Mouse (Mus musculus) bone marrow, adult 2 months (tissue): Measurements from ENCODE around the gene A4galt. TPM values are rescaled to one million over a fixed set of nuclear protein-coding genes. Genes with fewer than 3 reads are reported as not detected.
"Not testable (repeated sequence)": the region's sequence is repeated elsewhere in the genome, so short reads cannot be mapped to it uniquely, and the experiment has no call there.

Experiments used
- H3K27ac ChIP-seq: fragments of 200-500 bp; 2 replicates; pipeline ENCODE4 v1.5.1; 2012; ENCODE audit warnings: low read depth, mild to moderate bottlenecking, control low read depth, inconsistent platforms, low read length; ENCODE audit not compliant: control insufficient read depth, poor library complexity, insufficient read depth
- H3K4me1 ChIP-seq: fragments of 200-500 bp; 2 replicates; pipeline ENCODE4 v1.6.1; 2011; ENCODE audit warnings: low read length; ENCODE audit not compliant: control insufficient read depth, insufficient read depth
- H3K4me3 ChIP-seq: fragments of 200-500 bp; replicated peaks from 2 replicates; pipeline ENCODE3; 2011; ENCODE audit warnings: mild to moderate bottlenecking, low read depth, low read length, control low read depth; ENCODE audit not compliant: control insufficient read depth
- CTCF ChIP-seq: fragments of 200-500 bp; IDR thresholded peaks from 2 replicates; pipeline ENCODE4 v1.5.1; 2011; ENCODE audit warnings: low read length, control low read depth; ENCODE audit not compliant: control insufficient read depth, insufficient read depth
- POLR2A ChIP-seq: fragments of 200-500 bp; IDR thresholded peaks from 2 replicates; pipeline ENCODE4 v1.6.1; 2011; ENCODE audit warnings: low read depth, mild to moderate bottlenecking, control low read depth, low read length, borderline replicate concordance; ENCODE audit not compliant: control insufficient read depth
- WGBS: fragments of 180-500 bp; shearing (Covaris S2); methylation state at CpG from one replicate; pipeline ENCODE4 v1.1.7; 2018; 5-methylcytosine and 5-hydroxymethylcytosine counted together
- polyA plus RNA-seq: library from polyadenylated mRNA; stranded (reverse); fragments of >200 nt; gene quantifications from 2 replicates; pipeline ENCODE4 v1.2.4, GENCODE M21; 2011; ENCODE audit warnings: low replicate concordance; ENCODE audit not compliant: missing spikeins, insufficient read depth, insufficient read length

Gene A4galt
- polyA plus RNA-seq, 1 experiment: 4.7 TPM

DNA sequence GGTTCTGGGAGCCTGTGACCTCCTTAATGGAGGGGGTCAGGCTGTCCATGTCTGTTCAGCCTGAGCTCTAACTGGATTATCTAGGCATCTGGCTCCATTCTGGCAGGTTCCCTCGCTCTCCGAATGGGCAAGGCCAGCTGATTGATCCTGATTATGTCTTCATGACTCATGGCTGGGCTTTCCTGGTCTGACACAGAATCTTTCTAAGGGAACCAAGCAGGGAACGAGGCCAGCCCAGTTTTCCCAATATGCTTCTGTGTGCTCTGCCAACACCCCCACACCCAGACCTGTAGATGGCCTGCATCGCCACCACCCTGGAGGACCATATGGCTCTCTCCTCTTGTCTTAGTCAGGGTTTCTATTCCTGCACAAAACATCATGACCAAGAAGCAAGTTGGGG is 25.9 kb upstream of the A4galt start:
- no peaks in the 10 kb centered on the region for H3K4me1 ChIP-seq
- no peak overlapping the region for H3K4me3 ChIP-seq
- 95% methylated on average over 4 of the region's 4 CpGs for WGBS
- no peak overlapping the region for H3K27ac ChIP-seq
- no peak for TF ChIP-seq POLR2A
- no peak for TF ChIP-seq CTCF

DNA sequence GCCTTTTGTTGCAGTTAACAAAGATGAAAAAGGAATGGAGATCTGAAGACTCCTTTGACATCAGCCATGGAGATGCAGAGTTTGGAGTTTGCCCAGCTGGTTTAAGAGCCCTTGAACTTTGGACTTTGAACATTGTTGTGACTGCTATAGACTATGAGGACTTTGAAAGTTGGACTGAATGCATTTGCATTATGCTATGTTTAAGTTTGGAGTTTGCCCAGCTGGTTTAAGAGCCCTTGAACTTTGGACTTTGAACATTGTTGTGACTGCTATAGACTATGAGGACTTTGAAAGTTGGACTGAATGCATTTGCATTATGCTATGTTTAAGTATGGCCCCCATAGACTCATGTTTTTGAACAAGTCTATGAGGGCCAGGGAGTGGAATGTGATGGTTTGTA is 22.7 kb upstream of the A4galt start:
- not testable (repeated sequence) for H3K4me3 ChIP-seq, H3K27ac ChIP-seq, H3K4me1 ChIP-seq

DNA sequence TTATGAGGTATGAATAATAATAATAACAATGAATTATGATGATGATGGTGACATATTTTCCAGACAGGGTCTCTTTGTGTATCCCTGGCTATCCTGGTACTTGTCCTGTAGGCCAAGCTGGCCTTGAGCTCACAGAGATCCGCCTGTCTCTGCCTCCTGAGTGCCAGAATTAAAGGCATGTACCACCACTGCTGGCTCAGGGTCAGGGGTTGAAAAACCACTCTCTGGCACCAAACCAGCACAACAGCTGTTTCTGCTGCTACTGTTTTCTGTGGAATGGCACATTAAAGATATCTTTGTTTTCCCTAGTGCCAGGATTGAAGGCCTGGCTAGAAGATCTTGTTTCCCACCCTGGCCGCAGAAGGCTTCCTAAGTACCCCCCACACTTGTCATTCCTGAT is 21.4 kb upstream of the A4galt start:
- Histone ChIP-seq H3K4me3 (no peak overlapping the region), H3K4me1 (no peaks in the 10 kb centered on the region), H3K27ac (no peak overlapping the region)
- 86% methylated on average over 2 of the region's 2 CpGs for WGBS
- TF ChIP-seq POLR2A (no peak), CTCF (no peak)

DNA sequence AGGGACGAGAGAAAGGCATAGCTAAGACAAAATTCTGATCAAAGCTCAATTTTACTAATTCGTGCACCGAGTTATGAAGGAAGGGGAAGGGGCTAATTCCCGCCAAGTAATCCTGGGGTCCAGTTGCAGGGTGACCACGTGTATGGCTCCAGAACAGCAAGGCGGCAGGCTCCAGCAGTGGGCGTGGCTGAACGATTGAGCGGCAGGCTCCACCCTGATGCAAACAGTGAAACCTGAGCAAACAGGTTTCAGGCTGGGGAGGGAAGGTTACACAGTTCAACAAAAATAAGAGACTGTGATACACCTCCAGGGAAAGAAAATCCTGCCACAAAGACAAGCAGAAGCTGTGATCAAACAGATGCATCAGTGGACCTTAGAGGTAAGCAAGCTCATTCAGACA is 19.6 kb upstream of the A4galt start:
- not testable (repeated sequence) for H3K4me3 ChIP-seq, H3K4me1 ChIP-seq, H3K27ac ChIP-seq
- 50% methylated on average over 9 of the region's 9 CpGs for WGBS

DNA sequence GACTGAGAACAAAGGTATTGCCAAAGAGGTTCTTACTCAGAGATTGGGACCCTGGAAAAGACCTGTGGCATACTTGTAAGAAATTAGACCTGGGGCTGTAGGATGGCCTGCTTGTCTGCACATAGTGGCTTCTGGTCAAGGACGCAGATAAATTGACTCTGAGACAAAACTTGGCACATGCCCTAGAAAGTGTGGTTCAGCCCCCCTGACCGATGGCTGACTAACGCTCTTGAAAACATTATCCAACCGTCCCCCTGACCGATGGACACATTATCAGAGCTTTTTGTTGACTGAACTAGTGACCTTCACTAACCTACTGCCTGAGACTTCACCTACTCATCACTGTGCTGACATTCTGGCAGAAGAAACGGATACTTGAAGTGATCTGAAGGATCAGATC is 18.4 kb upstream of the A4galt start:
- H3K4me3 ChIP-seq, H3K27ac ChIP-seq, H3K4me1 ChIP-seq: not testable (repeated sequence)
- 85% methylated on average over 6 of the region's 6 CpGs for WGBS

DNA sequence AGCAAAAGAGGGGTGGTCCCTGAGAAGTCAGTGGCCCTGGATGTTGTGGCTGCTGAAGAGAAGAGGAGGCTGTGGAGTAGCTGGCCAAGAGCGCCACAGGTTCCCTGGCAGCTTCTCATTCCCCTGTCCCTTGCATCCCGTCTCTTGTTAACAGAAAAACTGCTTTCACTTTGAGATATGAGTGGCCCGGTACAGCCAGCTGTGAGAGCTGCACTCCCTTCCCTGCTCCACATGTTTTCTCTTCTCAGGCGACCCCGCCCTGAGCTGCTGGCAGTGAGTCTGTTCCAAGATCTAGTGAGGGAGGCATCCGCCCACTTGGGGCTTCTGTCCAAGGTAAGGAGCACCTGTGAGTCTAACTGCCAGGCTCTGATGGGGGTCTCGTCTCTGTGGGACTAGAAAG is 16.9 kb upstream of the A4galt start:
- 46% methylated on average over 7 of the region's 7 CpGs for WGBS
- not testable (repeated sequence) for H3K27ac ChIP-seq, H3K4me1 ChIP-seq, H3K4me3 ChIP-seq

DNA sequence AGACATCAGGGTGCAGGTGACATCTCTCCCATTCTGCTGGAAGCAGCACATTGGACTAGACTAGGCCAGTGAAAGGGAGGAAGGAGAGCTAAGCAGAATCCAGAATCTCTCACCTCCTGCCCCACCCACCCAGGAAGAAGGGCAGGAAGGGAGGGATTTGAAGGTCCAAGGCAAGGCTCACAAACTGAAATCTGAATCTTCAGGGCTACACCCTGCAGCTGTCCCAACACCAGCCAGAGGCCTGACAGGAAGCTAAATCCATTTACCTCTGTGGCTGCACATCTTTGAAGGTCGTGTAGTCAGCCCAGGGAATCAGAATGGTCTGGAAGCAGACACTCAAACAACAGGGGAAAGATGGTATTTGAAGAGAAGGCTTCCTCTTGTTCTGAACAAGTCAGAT is 13.7 kb upstream of the A4galt start:
- Histone ChIP-seq H3K27ac (no peak overlapping the region), H3K4me1 (no peaks in the 10 kb centered on the region), H3K4me3 (no peak overlapping the region)
- no peak for TF ChIP-seq POLR2A
- 13% methylated on average over 1 of the region's 1 CpGs for WGBS

DNA sequence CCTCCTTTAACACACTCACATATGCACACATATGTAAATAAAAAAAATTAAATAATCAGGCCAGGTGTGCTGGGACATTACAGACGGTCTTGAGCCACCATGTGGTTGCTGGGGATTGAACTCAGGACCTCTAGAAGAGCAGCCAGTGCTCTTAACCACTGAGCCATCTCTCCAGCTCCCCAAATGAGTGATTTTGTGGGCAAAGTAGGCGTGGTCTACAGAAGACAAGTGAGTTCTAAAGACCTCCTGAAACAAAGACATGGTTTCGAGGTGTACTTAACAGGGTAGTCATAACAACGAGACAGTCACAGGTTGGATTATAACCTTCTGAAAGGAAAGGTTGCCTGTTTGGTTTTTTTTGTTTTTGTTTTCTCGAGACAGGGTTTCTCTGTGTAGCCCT is 11.8 kb upstream of the A4galt start:
- Histone ChIP-seq H3K4me3 (no peak overlapping the region), H3K27ac (no peak overlapping the region), H3K4me1 (no peaks in the 10 kb centered on the region)
- TF ChIP-seq CTCF: no peak
- TF ChIP-seq POLR2A: no peak
- 68% methylated on average over 5 of the region's 5 CpGs for WGBS

DNA sequence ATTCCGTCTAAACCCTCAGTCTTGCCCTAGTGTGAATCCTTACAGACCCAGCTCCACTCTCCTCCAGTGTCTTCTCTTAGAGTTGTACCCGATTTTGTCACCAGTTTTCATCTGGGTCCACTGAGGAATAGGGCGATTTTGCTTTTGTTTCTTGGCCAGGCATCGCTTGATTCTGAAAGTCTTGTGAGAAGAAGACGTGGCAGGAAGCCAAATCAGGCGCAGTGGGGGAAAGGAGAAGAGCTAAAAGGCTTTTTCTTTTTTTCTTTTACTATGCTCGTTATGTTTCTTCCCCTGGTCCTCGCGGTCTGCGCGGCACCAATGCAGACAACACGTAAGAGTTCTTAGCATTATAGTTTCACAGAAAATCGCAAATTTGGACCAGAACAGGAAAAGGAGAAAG is 6.3 kb upstream of the A4galt start:
- H3K27ac ChIP-seq: no peak overlapping the region
- TF ChIP-seq CTCF (no peak), POLR2A (no peak)
- no peaks in the 10 kb centered on the region for H3K4me1 ChIP-seq
- WGBS: 46% methylated on average over 13 of the region's 13 CpGs
- H3K4me3 ChIP-seq: no peak overlapping the region

DNA sequence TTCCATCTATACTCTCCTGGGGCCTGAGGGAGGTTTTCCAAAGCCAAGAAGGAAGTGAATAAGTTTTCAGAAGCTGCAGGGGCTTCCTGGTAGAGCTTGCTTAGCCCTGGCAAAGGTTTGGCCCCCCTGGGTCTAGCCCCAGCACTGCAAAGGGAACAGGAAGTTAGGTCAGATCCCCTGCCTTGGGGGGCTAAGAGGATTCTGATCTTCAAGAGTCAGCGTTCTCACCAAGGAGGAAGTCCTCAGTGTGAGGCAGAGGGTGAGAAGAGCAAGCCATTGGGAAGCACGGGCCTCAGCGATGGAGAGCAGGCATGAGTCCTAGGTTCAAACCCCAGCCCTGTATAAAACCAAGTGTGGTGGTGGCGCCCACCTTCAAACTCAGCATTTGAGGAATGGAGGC is 4.9 kb upstream of the A4galt start:
- Histone ChIP-seq H3K4me3 (no peak overlapping the region), H3K4me1 (no peaks in the 10 kb centered on the region), H3K27ac (no peak overlapping the region)
- TF ChIP-seq POLR2A (no peak), CTCF (no peak)
- WGBS: 45% methylated on average over 4 of the region's 4 CpGs
